Mouse (Mus musculus) fat pad, adult 2 months (tissue): Measurements from ENCODE around the gene Tmco4.

ENCODE experiments used
- DNase-seq: peaks from one replicate; pipeline ENCODE4 v3.0.0-alpha.2; 2011; ENCODE audit warnings: low read depth, low spot score; ENCODE audit errors: extremely low read depth

Gene Tmco4

GRCm38 (mm10) chr4:138972827-138973718 lies at the start of gene Tmco4:
Gene Tmco4, plus strand, starts transcription at chr4:138972888.
- DNase-seq: no peak

DNA sequence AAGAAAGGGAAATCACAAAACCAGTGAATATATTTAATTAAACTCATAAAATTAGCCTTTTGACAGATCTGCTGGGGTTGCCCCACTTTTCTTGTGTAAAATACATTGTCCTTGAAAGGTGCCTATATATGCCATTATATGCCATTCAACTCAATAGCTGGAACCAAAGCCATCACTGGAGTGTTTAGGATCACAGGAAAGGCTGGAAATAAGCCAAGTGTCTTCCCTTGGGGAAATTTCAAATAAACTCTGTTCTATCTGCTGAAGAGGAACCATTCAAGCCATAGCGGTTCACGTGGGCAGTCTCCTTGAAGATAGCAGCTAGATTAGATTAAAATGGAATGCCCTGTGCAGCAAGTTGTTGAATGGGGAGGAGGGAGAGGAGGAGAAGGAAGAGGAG lies 47.1 kb upstream of the Tmco4 start:
- no peak for DNase-seq

- no peak for DNase-seq
These were observed 38.8 kb upstream of the Tmco4 start for GRCm38 (mm10) chr4:138933862-138934261.

DNA sequence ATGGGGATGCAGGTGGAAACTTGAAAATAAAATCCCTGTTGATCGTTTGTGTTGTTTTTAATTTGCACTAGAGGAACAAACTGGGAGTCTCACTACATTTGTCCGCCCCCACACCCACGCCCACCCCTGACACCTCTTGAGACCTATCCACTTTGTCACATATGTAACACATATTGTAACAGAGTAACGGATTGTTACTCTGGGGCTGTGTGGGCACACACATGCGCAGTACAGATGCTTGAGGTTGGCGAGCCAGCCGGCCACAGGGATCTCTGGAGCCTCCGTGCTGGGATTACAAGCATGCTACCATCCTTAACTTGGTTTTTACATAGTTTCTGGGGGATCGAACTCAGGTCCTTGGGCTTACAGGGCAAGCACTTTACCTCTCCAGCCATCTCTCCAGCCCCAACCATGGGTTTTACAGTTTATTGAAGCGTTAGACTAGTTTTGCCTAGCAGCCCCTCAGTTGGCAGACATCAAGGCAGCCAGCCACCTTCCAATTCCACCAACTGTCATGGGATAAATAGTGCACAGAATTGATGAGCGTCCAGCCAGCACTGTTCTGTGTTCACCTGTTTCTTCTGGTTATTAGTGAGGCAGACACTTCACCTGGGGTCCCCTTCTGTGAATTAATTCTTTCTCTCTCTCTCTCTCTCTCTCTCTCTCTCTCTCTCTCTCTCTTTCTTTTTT lies 38.1 kb upstream of the Tmco4 start:
- no peak for DNase-seq

DNA sequence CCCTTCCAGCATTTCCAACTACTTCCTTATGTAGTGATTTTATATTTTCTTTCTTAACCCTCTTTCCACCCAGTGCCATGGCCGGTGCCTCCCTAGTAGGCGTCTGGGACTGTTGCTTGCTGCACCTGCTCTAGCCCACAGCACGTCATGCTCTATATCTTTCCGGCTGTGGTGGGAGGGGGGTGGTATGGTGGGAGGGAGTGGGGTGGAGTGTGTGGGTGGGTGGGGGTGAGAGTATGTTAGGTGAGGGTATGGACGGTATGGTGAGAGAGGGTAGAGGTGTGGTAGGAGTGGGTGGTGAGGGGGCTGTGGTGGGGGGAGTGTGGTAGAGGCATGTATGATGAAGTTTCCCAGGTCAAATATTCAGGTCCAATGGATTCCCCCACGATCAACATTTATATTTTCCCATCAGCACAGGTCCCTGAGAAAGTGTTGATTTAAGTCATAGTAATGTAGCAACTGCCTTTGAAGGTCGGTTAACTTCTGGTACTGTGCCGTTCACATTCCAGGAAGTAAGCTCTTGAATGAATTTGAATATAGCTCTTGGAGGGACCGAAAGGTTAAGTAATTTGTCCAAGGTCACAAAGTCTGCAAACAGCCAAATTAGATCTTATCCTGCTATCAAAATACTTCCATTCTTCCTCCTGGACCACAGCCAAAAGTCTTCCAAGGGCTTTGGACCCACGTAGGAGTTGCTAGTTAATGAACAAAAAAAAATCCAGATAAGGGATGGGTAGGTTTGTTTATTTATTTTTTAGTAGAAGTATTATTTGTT lies 34.0 kb upstream of the Tmco4 start:
- DNase-seq: no peak

- DNase-seq: no peak
These were observed 33.2 kb upstream of the Tmco4 start for GRCm38 (mm10) chr4:138939481-138939880.

DNA sequence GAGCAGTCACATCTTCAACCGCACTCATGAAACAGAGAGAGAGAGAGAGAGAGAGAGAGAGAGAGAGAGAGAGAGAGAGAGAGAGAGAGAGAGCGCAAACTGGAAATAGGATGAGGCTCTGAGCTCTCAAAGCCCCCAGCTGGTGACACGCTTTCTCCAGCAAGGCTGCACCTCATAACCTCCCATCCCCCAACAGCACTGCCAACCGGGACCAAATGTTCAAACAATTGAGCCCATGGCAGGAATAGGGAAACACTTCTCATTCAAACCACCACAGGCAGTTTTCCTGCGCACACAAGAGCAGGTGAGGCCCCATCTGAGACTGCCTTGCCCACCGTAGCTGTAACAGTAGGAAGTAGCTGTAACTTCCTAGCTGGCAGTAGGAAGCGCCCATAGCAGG lies 31.3 kb upstream of the Tmco4 start:
- DNase-seq: no peak

DNA sequence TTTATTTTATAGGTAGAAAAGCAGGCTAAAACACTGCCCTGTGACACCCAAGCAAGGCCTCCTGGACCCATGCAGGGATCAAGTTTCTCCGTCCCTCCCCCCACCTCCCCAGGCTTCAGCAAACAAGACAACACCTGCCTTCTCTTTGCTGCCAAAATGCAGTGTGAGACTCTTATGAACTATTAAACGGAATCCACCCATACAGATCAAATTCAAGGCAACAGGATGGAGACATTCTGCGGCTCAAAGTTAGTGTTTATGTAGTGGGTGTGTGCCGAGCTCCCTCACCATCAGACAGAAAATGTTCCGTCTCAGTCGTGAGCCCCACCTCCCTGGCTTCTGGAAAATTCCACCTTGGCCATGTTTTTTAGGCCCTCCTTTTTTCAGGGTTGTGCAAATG lies 30.7 kb upstream of the Tmco4 start:
- no peak for DNase-seq

DNA sequence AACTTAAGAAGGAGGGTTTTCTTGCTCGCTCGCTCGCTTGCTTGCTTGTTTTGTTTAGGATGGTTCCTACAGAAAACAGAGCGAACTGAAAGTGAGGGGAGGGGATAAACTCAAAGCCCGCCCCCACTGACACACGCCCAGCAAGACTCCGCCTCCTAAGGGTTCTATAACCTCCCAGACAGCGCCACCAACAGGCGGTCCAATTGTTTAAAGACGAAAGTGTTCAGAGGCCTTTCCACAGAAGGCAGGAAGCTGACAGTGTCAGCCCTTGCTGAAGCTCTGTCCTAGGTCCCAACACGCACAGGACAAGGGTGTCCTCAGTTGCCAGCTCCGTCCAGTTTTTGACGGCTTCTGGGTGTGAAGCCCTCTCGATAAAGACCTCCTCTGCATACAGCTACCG lies 29.0 kb upstream of the Tmco4 start:
- no peak for DNase-seq

GRCm38 (mm10) chr4:138948257-138948656 lies 24.4 kb upstream of the Tmco4 start:
- no peak for DNase-seq

DNA sequence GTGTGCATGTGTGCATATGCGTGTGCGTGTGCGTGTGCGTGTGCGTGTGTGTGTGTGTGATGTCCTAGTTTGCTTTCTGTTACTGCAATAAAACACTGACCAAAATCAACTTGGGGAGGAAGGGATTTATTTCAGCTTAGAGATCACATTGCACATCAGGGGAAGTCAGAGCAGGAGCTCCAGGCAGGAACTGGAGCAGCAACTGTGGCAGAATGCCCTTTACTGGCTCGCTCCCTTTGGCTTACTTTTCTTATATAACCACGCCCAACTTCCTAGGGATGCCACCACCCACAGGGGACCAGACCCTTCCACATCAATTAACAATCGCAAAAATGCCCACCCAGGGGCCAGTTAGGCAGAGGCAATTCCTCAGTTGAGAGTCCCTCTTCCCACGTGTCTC lies 14.1 kb upstream of the Tmco4 start:
- no peak for DNase-seq

GRCm38 (mm10) chr4:138959120-138959519 lies 13.6 kb upstream of the Tmco4 start:
- no peak for DNase-seq

DNA sequence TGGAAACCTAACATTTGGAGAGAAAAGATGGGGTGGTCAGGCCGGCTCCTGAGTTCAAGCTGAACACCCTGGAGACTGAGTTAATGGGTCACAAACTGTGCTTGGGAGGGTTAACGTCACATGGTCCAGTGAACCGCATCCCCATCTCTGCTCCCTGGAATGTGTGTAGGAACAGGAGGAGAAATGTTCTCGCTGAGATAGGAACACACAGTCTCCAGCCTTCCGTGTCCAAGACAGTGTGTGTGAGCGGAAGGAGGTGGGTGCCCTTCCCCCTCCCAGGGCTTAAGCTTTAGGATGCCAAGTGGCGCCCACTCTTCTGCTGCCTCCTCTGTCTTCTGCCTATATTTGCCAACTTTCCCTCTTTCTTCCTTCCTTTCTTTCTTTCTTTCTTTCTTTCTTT lies 12.8 kb upstream of the Tmco4 start:
- no peak for DNase-seq

- DNase-seq: no peak
These were observed 10.0 kb upstream of the Tmco4 start for GRCm38 (mm10) chr4:138962719-138963118.

DNA sequence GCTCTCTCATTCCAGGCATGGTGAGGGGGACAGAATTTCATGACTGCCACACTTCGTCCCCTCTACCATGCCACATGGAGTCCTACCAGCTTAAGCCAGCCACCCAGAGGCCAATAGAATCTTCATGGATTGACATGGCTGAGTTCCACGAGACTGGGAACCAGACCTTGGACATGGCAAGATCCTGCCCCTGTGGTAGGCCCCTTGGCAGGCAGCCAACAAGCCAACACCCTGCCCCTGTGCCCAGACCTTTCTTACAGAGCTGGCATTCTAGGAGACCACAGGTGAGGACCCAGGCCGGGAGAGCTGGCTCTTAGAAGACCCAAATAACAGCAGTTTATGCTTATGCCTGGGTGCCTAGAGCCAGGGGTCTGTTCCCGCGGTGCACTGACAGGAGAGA lies 6.8 kb upstream of the Tmco4 start:
- DNase-seq: no peak

GRCm38 (mm10) chr4:138966866-138967265 lies 5.8 kb upstream of the Tmco4 start, which contains the start of gene Rnf186:
Gene Rnf186, plus strand, starts transcription at chr4:138967112.
- DNase-seq: no peak

DNA sequence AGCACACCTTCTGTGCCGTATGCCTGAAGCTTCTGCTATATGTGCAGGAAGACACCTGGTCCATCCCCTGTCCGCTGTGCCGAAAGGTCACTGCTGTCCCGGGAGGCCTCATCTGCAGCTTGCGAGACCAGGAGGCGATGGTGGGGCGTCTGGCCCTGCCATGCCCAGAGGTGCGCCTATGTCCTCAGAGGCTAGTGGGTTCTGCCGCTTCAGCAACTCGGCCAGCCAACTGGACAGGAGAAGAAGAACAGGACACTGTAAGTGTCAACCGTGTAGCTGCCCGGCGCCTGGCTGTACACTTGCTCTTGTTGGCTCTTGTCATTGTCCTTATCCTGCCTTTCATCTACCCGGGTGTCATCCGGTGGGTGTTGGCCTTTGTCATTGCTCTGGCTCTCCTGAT lies 5.2 kb upstream of the Tmco4 start:
- DNase-seq: no peak

DNA sequence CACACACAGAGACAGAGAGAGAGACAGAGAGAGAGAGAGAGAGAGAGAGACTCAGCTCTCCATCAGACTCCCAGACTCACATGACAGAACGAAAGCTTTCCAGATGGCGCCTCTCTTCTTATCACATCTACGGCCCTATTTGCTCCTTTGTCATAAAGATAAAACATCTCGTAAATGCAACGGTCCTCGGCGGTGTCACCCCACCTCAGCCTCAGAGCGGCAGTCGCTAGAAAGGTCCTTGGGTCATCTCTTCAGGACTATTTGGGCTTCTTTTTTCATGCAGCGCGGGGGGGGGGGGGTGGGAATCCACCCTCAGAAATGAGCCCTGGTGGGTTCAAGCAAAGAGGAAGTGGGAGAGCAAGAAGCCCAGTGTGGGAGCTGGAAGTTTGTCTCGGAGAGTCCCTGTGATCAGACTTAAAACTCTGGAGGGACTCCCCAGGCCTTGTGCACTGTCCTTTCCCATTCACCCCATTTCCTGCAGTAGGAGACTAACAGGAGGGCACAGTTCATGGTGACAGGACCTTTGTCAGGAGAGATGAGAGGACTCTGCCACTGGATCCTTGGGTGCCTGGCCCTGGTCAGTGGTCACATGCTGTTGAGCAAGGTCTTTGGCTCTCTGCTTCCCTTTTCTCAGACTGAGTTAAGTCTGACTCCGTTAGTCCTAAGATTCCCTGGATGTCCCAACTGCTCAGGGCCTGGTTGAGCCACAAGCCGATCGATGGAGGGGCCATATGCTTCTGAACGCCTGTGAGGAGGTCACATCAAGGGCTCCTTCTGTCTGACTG lies 3.7 kb upstream of the Tmco4 start:
- no peak for DNase-seq

DNA sequence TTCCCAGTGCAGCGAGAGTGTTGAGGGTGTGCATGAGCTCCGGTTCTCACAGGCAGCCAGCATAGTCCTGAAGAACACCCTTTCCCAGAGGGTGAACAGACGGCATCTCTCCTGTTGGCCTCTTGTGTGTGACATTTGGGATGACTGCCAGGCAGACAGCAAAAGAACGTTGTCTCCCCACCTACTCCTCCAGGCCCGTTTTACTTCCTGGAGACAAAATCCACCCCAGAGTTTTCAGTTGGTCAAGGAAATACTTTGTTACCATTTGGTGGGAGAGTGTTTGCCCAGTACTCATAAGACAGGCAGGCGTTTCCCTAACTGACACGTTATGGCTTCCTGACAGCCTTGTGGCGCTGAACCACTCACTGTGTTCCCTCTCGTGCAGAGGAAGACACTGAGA lies 3.0 kb upstream of the Tmco4 start:
- DNase-seq: no peak

- DNase-seq: no peak
These were observed 1.3 kb upstream of the Tmco4 start for GRCm38 (mm10) chr4:138971371-138971770.
